Mouse (Mus musculus) heart, adult 2 months (tissue): ENCODE results near the gene Xylt2.

Source experiments
- CTCF ChIP-seq: fragments of 200-600 bp; IDR thresholded peaks from 2 replicates; pipeline ENCODE4 v1.8.1; 2022; ENCODE audit warnings: antibody characterized with exemption, mild to moderate bottlenecking, moderate library complexity
- EP300 ChIP-seq: fragments of 200-500 bp; IDR thresholded peaks from 2 replicates; pipeline ENCODE4 v1.6.1; 2011; ENCODE audit warnings: low read depth, low read length, control low read depth; ENCODE audit not compliant: insufficient read depth
- POLR2A ChIP-seq: fragments of 200-500 bp; IDR thresholded peaks from 2 replicates; pipeline ENCODE4 v1.6.1; 2011; ENCODE audit warnings: mild to moderate bottlenecking, low read depth, low read length, control low read depth; ENCODE audit not compliant: insufficient read depth

GRCm38 (mm10) chr11:94629199-94629883 is 48.0 kb downstream of the Xylt2 start, which contains the start of gene Lrrc59:
- TF ChIP-seq POLR2A, result peak; percentile 64
- TF ChIP-seq CTCF, result 0 out of 2 replicates have a peak, but pooled peaks have one; percentile 100
- TF ChIP-seq EP300, result 0 out of 2 replicates have a peak, but pooled peaks have one; percentile 56
